Mouse (Mus musculus) layer of hippocampus, adult 9-11 months (tissue): ENCODE measurements around the gene Polr1d.

Experiments used
- DNase-seq: peaks from one replicate; pipeline ENCODE4 v3.0.0; 2022

The Polr1d gene

DNA sequence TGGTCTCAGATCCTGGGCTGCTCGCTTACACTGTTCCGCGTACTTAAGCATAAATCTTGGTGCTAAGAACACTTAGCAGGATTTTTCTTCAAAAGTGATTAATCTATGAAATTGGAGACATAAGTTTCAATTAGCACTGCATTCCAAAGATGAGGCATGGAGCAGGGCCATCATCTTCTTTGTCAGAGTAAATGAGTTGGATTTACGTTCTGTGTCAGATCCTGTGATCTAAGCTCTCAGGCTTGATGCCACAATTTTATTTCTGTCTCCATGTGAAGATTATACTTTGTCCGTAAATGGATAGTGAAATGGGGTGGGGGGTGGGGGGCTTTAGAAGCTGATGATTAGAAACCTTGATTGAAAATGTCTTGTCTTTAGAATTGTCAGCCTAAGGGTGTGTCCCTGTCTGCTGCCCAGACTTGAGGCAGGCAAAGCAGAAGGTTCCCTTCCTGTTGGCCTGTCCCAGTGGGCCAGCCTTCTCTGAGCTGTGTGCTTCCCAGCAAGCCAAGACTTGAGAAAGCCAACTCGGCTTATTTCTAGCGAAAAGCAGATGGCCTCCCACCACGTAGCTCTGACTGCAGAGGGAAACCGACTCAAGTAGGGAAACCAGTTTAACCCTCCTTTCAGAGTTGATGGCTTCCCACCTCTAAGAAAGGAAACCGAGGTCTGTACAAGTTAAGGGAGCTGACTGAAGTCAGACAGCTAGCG is 13.6 kb downstream of the Polr1d start:
- DNase-seq, result no peak

DNA sequence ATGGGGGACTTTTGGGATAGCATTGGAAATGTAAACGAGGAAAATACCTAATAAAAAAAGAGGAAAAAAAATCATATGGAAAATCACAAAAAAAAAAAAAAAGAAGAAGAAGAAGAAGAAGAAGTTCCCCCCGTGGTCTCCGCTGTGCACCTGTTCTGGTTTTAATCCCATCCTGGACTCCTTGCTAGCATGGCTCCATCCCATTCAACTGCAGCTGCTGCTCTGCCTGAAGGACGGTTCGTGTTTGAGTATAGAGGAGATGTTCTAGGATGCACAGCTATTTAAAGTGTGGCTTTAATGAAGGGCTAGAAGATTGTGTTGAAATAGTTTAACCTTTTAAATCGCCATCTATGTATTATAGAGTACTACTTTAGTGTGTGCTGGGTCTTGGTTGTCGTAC is 15.6 kb downstream of the Polr1d start:
- no peak for DNase-seq

- no peak for DNase-seq
These were observed 17.4 kb downstream of the Polr1d start for GRCm38 (mm10) chr5:147094296-147094695.

GRCm38 (mm10) chr5:147096586-147096985 is 19.7 kb downstream of the Polr1d start:
- DNase-seq, result no peak

- no peak for DNase-seq
These were observed 21.8 kb downstream of the Polr1d start for GRCm38 (mm10) chr5:147098667-147099066.

DNA sequence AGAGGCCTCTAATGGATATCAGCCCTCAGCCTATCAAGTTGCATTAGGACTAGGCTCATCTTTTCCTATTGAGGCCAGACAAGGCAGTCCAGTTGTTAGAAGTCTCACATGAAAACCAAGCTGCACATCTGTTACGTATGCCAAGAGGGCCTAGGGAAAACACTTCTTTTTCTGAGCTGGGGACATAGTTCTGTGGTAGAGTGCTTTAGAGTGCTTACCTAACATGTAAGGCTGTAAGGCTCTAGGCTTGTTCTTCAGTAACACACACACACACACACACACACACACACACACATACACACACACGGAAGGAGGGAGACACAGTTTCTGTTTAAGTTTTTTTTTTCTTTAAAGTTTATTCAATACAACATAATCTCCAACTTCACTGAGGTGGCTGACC is 23.3 kb downstream of the Polr1d start:
- no peak for DNase-seq

- no peak for DNase-seq
These were observed 25.4 kb downstream of the Polr1d start for GRCm38 (mm10) chr5:147102295-147102694.

DNA sequence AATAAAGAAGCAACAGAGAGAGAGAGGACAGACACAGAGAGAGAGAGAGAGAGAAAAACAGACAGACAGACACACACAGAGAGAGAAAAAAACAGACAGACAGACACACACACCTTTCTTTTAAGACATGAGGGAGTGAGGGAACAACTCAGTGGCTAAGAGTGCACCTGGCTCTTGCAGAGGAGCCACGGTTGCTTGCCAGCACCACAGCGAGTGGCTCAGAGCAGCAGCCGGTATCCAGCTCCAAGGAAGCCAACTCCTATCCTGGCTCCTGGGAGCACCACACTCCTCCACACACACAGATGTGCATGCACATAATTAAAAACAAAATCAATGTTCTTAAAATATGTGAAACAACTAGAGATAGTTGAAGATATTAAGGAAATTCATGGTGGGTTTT is 30.4 kb downstream of the Polr1d start:
- no peak for DNase-seq

DNA sequence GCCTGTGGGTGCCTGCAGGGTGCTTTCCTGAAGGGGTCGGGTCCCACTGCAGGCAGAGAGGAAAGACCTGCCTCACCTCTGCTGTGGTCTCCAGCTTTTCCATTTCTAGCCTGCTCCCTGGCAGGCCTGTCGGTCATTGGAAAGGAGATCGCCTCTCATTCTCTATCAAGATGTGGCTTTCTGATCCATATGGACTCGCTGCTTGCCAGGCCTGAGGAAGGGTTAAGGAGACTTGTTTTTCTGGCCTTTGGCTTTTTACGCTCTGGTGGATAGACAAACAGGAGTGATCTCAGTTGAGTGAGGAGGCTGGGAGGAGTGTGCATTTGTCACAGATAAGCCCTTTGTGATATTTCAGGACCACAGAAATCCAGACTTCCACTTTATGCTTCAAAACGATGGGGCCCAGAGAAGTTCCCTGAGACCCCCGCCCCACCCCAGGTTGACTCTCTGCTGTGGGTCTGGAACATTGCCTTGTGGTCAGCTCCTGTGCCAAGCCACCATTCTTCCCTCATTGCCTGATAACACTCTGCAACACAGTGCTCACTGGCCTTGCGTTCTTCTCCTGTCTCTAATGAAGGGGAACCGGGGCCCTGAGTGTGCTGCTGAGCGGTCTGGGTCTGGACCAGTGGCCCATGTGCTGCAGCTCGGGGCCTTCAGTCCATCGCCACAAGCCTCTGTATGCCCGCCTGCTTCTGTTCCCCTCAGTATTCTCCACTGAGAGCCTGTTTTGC is 32.2 kb downstream of the Polr1d start:
- DNase-seq, result no peak

DNA sequence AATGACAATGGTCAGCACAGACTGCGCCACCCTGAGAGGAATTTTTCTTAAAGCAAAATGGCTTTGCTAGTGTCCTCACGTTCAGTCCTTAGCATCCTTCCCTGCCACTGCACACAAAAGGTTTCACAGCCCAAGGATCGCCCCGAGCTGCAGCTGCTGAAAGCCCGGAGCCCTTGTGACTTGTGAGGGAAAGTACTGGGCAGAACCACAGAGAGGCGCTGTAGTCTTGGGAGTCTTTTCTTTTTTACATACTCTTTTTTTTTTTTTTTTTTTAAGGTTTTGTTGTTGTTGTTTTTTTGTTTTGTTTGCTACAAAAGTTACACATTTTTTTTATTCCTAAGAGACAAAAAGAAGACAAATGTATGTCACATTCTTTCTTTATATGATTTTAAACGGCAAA is 37.9 kb downstream of the Polr1d start:
- no peak for DNase-seq

- DNase-seq, result no peak
These were observed 38.8 kb downstream of the Polr1d start for GRCm38 (mm10) chr5:147115631-147116030.

DNA sequence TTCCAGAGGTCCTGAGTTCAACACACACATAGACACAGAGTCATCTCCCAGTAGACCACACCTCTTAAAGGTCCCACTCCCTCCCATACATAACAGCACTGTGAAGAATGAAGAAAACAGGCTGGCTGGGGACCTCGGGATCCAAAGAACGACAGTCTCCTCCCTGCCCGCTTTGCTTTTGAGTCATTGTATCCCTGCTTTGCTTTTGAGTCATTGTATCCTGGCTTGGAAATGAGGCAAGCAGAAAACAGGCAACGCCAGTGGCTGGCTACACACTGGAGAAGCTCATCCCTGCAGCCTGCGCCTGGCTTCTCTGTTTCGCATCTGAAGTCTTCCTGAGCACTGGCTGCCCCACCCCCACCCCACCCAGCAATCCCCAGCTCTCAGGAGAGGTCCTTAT is 40.2 kb downstream of the Polr1d start:
- DNase-seq, result no peak

- no peak for DNase-seq
These were observed 44.3 kb downstream of the Polr1d start for GRCm38 (mm10) chr5:147121146-147121545.

GRCm38 (mm10) chr5:147124794-147125193 is 47.9 kb downstream of the Polr1d start:
- DNase-seq, result no peak

DNA sequence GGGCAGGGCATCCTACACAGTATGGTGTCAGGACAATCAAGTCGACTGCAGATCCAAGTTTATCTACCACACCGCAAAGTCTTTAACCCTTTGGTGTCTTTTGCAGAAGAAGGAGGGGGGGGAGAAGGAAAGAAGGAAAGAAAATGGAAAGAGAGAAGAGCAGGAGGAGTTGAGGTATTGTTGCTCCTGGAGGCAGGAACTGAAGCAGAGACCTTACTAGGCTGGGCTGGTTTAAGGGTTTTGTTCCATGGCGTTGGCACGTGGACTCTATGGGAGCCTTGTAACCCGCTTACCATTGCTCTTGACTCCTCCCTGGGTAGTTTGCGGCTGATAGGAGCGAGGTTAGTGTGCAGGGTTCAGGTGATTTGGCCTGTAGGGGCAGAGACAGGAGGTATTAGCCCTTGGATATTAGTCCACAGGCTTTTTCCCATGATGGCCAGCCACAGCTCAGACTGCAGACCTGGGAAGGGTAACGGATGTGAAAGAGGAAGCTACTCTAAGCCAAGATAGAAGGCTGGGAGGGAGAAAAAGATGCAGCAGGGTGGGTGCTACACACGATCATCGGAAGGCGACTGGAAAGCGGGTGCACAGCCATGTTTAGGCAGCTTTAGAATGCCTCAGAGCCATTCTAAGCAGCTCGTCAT is 48.8 kb downstream of the Polr1d start:
- DNase-seq, result no peak

GRCm38 (mm10) chr5:147127860-147128259 is 51.0 kb downstream of the Polr1d start:
- DNase-seq, result no peak

DNA sequence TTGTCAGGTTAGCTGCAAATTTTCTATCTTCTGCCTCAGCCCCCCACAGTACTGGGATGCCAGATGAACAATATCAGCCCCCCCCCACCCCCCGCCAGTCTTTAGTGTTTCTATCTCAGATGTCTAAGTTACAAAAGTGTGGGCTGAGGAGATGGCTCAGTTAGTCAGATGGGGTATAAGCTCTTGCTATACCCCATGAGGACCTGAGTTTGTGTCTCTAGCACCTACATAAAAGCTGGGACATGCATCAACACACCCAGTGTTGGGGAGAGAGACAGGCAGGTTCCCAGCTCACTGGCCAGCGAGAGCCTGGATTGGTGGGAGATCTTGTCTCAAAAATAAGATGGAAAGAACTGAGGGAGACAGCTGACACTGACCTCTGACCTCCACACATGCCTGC is 52.6 kb downstream of the Polr1d start:
- DNase-seq, result no peak

- DNase-seq, result no peak
These were observed 55.1 kb downstream of the Polr1d start for GRCm38 (mm10) chr5:147131912-147132311.

- DNase-seq, result no peak
These were observed 56.8 kb downstream of the Polr1d start for GRCm38 (mm10) chr5:147133662-147134061.

- DNase-seq, result no peak
These were observed 57.7 kb downstream of the Polr1d start for GRCm38 (mm10) chr5:147134341-147135088.

DNA sequence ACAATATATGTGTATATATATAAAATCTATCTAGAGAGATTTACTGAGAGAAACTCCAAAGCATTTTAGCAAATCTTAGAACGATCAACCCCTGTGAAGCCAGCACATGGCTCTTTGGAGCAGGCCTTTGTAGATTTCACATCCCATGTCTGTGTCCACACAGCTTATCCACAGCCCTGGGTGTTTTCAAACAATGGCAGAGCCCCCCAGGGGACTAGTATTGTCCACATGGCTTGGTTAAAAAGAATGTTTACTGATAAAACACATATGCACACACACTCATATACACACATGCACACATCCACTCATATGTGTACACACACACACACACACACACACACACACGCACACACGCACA is 58.2 kb downstream of the Polr1d start:
- DNase-seq, result no peak

DNA sequence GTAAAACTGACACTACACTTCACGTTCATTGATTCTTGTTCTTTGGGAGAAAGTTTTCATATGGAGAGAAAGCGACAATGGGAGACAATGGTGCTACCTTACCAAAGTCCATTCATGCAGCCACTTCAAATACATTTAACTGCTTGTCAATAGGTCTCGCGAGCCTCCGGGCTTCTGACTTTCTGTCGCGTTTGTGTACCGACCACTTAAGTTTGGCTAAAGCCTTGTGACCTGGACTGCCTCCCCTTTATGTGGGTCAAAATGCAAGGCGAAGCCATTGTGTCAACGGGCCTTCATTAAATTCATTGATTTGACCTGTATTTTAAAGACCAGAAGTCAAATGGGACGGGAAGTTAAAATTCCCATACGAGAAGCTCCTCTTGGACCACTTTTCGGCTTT is 59.1 kb downstream of the Polr1d start:
- DNase-seq, result no peak

GRCm38 (mm10) chr5:147147340-147147739 is 70.5 kb downstream of the Polr1d start:
- no peak for DNase-seq
